Mouse (Mus musculus) forebrain, embryonic 11.5 days (tissue): ENCODE results near the gene Serpina1f. TPM values are rescaled to one million over a fixed set of nuclear protein-coding genes. Genes with fewer than 3 reads are reported as not detected.
"Not testable (repeated sequence)": the region's sequence is repeated elsewhere in the genome, so short reads cannot be mapped to it uniquely, and the experiment has no call there.

ENCODE experiments used
- ATAC-seq: fragments of 200-750 bp; cut with Nextera tagmentation; replicated peaks from 2 replicates; pipeline ENCODE4 v1.8.0; 2017; ENCODE audit warnings: moderate TSS enrichment; ENCODE audit not compliant: low FRiP score
- DNase-seq: peaks from one replicate; pipeline ENCODE4 v3.0.0-alpha.2; 2017; ENCODE audit warnings: low spot score
- H3K27ac ChIP-seq: fragments of 300-500 bp; sonication (generic); 2 replicates; pipeline ENCODE4 v1.5.1; 2014; ENCODE audit warnings: low read depth, low read length
- H3K27me3 ChIP-seq: fragments of 300-500 bp; sonication (generic); 2 replicates; pipeline ENCODE4 v1.6.1; 2014; ENCODE audit warnings: mild to moderate bottlenecking, low read length, mixed read lengths; ENCODE audit not compliant: control insufficient read depth, insufficient read depth
- H3K36me3 ChIP-seq: fragments of 300-500 bp; sonication (generic); 2 replicates; pipeline ENCODE4 v1.6.1; 2014; ENCODE audit warnings: mild to moderate bottlenecking, low read length, moderate library complexity, mixed read lengths; ENCODE audit not compliant: control insufficient read depth, insufficient read depth
- H3K4me1 ChIP-seq: fragments of 300-500 bp; sonication (generic); replicated peaks from 2 replicates; pipeline ENCODE4 v1.6.1; 2014; ENCODE audit warnings: low read length, mixed read lengths; ENCODE audit not compliant: control insufficient read depth, insufficient read depth
- H3K4me2 ChIP-seq: fragments of 300-500 bp; sonication (generic); 2 replicates; pipeline ENCODE4 v1.6.1; 2014; ENCODE audit warnings: low read depth, mild to moderate bottlenecking, low read length, moderate library complexity, mixed read lengths; ENCODE audit not compliant: severe bottlenecking
- H3K4me3 ChIP-seq: fragments of 300-500 bp; sonication (generic); 2 replicates; pipeline ENCODE4 v1.5.1; 2014; ENCODE audit warnings: low read depth, low read length
- H3K9ac ChIP-seq: fragments of 300-500 bp; sonication (generic); 2 replicates; pipeline ENCODE4 v1.6.1; 2014; ENCODE audit warnings: low read length
- H3K9me3 ChIP-seq: fragments of 300-500 bp; sonication (generic); 2 replicates; pipeline ENCODE4 v1.6.1; 2016; ENCODE audit warnings: low read length, mixed read lengths; ENCODE audit not compliant: control insufficient read depth
- WGBS: fragments of 180-500 bp; shearing (Covaris S2); extraction: QIAGEN DNeasy Blood & Tissue Kit; methylation state at CpG from one replicate; pipeline ENCODE4 v1.1.7; 2014; 5-methylcytosine and 5-hydroxymethylcytosine counted together
- polyA plus RNA-seq: library from polyadenylated mRNA; unstranded; fragments of >200 nt; fragmentation: Nextera tagmentation; extraction: Ambion mirVana; gene quantifications from 2 replicates; pipeline ENCODE4 v1.2.1, GENCODE M21; 2014

Gene Serpina1f
- polyA plus RNA-seq, 1 experiment from 2014 or later, result not detected

GRCm38 (mm10) chr12:103676039-103676438, 19.3 kb downstream of the Serpina1f start, which contains the start of gene Serpina16:
Gene Serpina16, minus strand, starts transcription at chr12:103676139.
- WGBS, result 85% methylated on average over 1 of the region's 1 CpGs
- H3K4me3 ChIP-seq, result no peak within 1 kb of the TSS
- H3K36me3 ChIP-seq, result no peaks in the 10 kb centered on the region
- H3K9ac ChIP-seq, result no peak within 1 kb of the TSS
- ATAC-seq (no peak), DNase-seq (no peak)
- H3K9me3 ChIP-seq, result no peaks in the 10 kb centered on the region
- no peak within 1 kb of the TSS for H3K27ac ChIP-seq
- no peaks in the 10 kb centered on the region for H3K4me1 ChIP-seq
- H3K27me3 ChIP-seq, result no peaks in the 10 kb centered on the region
- no peak within 1 kb of the TSS for H3K4me2 ChIP-seq

DNA sequence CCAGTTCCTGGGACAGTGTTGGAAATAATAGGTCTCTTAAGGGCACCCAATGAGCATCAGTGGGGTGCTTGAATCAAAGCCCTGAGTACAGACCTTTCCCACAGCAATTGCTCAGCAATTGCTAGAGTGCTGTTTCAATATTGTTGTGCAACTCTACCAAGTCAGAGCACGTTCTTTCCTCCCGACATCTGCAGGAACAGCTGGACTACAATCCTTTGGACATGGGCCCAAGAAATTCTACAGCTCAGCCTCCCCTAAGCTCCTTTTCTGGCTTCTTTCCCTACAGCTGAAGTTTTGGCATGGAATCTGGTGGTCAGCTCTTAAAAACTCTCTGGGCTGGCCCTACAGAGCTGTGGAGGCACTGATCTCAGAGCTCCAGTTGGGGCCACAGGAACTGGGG, 22.1 kb downstream of the Serpina1f start:
- H3K9me3 ChIP-seq, result no peaks in the 10 kb centered on the region
- no peak overlapping the region for H3K27ac ChIP-seq
- H3K9ac ChIP-seq, result no peak overlapping the region
- DNase-seq (no peak), ATAC-seq (no peak)
- H3K4me2 ChIP-seq, result no peak overlapping the region
- H3K27me3 ChIP-seq, result no peaks in the 10 kb centered on the region
- no peaks in the 10 kb centered on the region for H3K4me1 ChIP-seq
- H3K4me3 ChIP-seq, result no peak overlapping the region
- H3K36me3 ChIP-seq, result no peaks in the 10 kb centered on the region
- 86% methylated on average over 2 of the region's 2 CpGs for WGBS

DNA sequence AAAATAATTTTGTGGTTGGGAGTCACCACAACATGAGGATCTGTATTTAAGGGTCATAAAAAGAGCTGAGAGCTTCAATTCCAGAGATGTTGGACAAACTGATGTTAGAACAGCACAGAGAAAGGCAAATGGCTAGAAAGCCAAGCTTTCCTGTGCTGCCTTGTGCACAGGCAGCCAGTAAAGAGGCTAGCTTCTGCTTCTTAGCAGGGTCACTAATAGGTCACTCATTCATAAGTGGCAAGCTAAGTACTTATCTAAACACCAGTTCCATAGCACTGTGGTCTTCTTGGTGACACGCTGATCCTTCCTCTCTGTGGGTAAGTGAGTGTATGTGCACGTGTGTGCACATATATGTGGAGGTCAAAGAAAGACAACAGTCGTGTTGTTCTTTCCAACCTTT, 23.8 kb downstream of the Serpina1f start:
- H3K9ac ChIP-seq, result no peak overlapping the region
- ATAC-seq (no peak), DNase-seq (no peak)
- H3K27me3 ChIP-seq, result no peaks in the 10 kb centered on the region
- 88% methylated on average over 3 of the region's 3 CpGs for WGBS
- no peak overlapping the region for H3K27ac ChIP-seq
- no peaks in the 10 kb centered on the region for H3K36me3 ChIP-seq
- no peaks in the 10 kb centered on the region for H3K9me3 ChIP-seq
- no peak overlapping the region for H3K4me2 ChIP-seq
- no peaks in the 10 kb centered on the region for H3K4me1 ChIP-seq
- no peak overlapping the region for H3K4me3 ChIP-seq

DNA sequence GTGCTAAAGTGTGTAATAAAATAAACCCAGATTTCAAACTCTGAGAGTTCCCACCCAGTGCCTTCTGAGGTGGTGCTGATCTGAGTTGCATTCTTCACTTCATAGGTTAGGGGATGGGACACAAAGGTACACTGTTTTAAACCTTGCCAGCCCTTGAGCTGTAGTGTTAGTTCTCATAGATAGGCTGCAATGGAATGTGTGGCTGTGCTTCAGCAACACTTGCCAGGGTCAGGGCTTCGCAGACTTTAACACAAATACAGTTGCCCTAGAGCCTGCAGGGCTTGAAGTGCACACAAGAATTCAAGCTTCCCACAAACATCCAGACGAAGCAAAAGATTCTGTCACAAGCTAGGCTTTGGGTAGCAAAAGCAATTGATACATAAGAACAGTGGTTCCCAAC, 24.4 kb downstream of the Serpina1f start:
- no peak overlapping the region for H3K4me2 ChIP-seq
- H3K36me3 ChIP-seq, result no peaks in the 10 kb centered on the region

GRCm38 (mm10) chr12:103670344-103670743, 25.0 kb downstream of the Serpina1f start:
- Histone ChIP-seq H3K4me2 (no peak overlapping the region), H3K9me3 (no peaks in the 10 kb centered on the region), H3K4me1 (no peaks in the 10 kb centered on the region), H3K4me3 (no peak overlapping the region), H3K27me3 (no peaks in the 10 kb centered on the region), H3K9ac (no peak overlapping the region), H3K36me3 (no peaks in the 10 kb centered on the region), H3K27ac (no peak overlapping the region)
- DNase-seq, result no peak
- 91% methylated on average over 5 of the region's 5 CpGs for WGBS
- no peak for ATAC-seq

More for the DNA sequence above, 24.4 kb downstream of the Serpina1f start:
- H3K4me3 ChIP-seq, result no peak overlapping the region
- no peaks in the 10 kb centered on the region for H3K27me3 ChIP-seq
- H3K9me3 ChIP-seq, result no peaks in the 10 kb centered on the region
- ATAC-seq, result no peak
- H3K4me1 ChIP-seq, result no peaks in the 10 kb centered on the region
- DNase-seq, result no peak
- 75% methylated on average over 2 of the region's 2 CpGs for WGBS
- H3K9ac ChIP-seq, result no peak overlapping the region
- no peak overlapping the region for H3K27ac ChIP-seq

- no peaks in the 10 kb centered on the region for H3K9me3 ChIP-seq
- H3K4me1 ChIP-seq, result no peaks in the 10 kb centered on the region
- no peak overlapping the region for H3K27ac ChIP-seq
- no peak overlapping the region for H3K9ac ChIP-seq
- no peak overlapping the region for H3K4me3 ChIP-seq
- no peak for DNase-seq
- no peaks in the 10 kb centered on the region for H3K27me3 ChIP-seq
- WGBS, result 89% methylated on average over 3 of the region's 3 CpGs
- ATAC-seq, result no peak
- H3K4me2 ChIP-seq, result no peak overlapping the region
- no peaks in the 10 kb centered on the region for H3K36me3 ChIP-seq
Measured at GRCm38 (mm10) chr12:103665286-103665685, 30.0 kb downstream of the Serpina1f start.

DNA sequence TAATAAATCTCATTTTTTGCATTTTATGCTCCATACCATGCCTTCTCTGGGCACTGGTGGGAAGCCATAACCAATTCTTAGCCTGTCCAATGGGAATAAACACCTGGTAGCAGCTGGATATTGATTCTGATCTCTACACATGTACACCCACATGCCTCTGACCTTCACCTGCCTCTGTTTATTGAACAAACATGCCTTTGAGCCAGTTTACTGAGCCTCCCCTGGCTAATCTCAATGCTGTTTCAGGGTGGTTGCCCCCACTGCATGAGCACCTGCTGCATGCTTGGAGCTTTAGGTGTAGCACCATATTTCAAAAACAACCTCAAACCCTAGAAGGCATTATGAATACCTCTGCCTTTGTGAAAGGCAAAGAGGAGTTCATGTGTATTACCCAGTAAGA, 33.3 kb downstream of the Serpina1f start:
- not testable (repeated sequence) for H3K4me3 ChIP-seq, H3K4me1 ChIP-seq, H3K27me3 ChIP-seq, DNase-seq, H3K36me3 ChIP-seq, H3K9me3 ChIP-seq, H3K9ac ChIP-seq, ATAC-seq, H3K4me2 ChIP-seq, H3K27ac ChIP-seq

DNA sequence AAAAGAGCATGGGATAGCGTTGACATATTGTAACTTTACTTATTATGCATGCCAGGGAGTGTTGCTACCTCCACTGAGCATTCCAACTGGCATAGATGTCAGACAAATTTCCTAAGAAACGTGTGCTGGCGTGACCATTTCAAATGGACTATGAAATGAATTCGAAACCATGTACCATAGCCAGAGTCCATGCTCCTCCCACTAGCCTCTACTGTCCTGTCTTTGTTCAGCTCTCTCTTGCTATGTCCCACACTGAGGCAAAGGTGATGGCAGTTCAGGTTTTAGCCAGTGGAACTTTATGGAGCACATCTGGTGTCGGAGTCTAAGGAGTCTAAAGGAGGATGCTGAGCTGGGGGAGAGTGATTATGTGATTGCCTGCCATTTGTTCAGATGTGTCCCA, 35.3 kb downstream of the Serpina1f start:
- H3K4me2 ChIP-seq, result no peak overlapping the region
- no peaks in the 10 kb centered on the region for H3K4me1 ChIP-seq
- H3K36me3 ChIP-seq, result no peaks in the 10 kb centered on the region
- no peak for DNase-seq
- no peaks in the 10 kb centered on the region for H3K9me3 ChIP-seq
- ATAC-seq, result no peak
- H3K27ac ChIP-seq, result no peak overlapping the region
- WGBS, result 89% methylated on average over 5 of the region's 5 CpGs
- no peaks in the 10 kb centered on the region for H3K27me3 ChIP-seq
- no peak overlapping the region for H3K9ac ChIP-seq
- no peak overlapping the region for H3K4me3 ChIP-seq

- H3K27me3 ChIP-seq, result no peaks in the 10 kb centered on the region
- H3K9me3 ChIP-seq, result no peaks in the 10 kb centered on the region
- ATAC-seq (no peak), DNase-seq (no peak)
- no peak overlapping the region for H3K4me3 ChIP-seq
- no peaks in the 10 kb centered on the region for H3K4me1 ChIP-seq
- 88% methylated on average over 2 of the region's 2 CpGs for WGBS
- no peaks in the 10 kb centered on the region for H3K36me3 ChIP-seq
- no peak overlapping the region for H3K27ac ChIP-seq
- no peak overlapping the region for H3K4me2 ChIP-seq
- no peak overlapping the region for H3K9ac ChIP-seq
Measured at GRCm38 (mm10) chr12:103659171-103659570, 36.2 kb downstream of the Serpina1f start.
